In genomic region chr3:88234041-88234440, GRCm38 (mm10) we compare ENCODE assay signal across 13 mouse cellular contexts. TPM values are rescaled to one million over a fixed set of nuclear protein-coding genes. Genes with fewer than 3 reads are reported as not detected.
DNase-seq lines count a peak whose midpoint lies in the region; ATAC-seq and TF ChIP-seq lines count a peak whose summit lies in the region.
"Had no signal": no experiment of that assay in that cellular context is flagged by ENCODE, and none has a peak within 500 bp of the region (broad histone marks: within the 10 kb centered on the region; RNA-seq: fewer than 3 reads in every experiment).

No protein-coding gene starts in this region.

- no peak for DNase-seq in midbrain, embryonic 11.5 days (ENCODE audit: low spot score, missing footprints)
- DNase-seq in Patski (ENCODE audit: low read depth, low spot score) = peak; percentile 66
- no peak for DNase-seq in hindbrain, embryonic 11.5 days (ENCODE audit: low spot score)
- no peak for DNase-seq in heart, postnatal 25 days (ENCODE audit: low spot score)
- DNase-seq in lung, postnatal 25 days (ENCODE audit: low spot score) = no peak
- no peak for DNase-seq in kidney, postnatal 14 days
- DNase-seq: heart, adult 11 months; heart, postnatal 14 days; lung, embryonic 14.5 days had no signal

- H3K36me3 ChIP-seq in midbrain, embryonic 13.5 days = peaks cover 16% of the 10 kb centered on the region
- 0 out of 2 replicates have a peak, but pooled peaks cover 2% of the 10 kb centered on the region for H3K36me3 ChIP-seq in midbrain, embryonic 11.5 days (ENCODE audit: control insufficient read depth, insufficient read depth, low read length)
- H3K36me3 ChIP-seq in hindbrain, embryonic 11.5 days (ENCODE audit: control insufficient read depth, insufficient read depth, low read length) = no peaks in the 10 kb centered on the region
- peaks cover 14% of the 10 kb centered on the region for H3K36me3 ChIP-seq in neural tube, embryonic 13.5 days
- H3K36me3 ChIP-seq: embryonic facial prominence, embryonic 12.5 days had no signal

- no peak overlapping the region for H3K4me3 ChIP-seq in midbrain, embryonic 13.5 days (replicated peaks)
- no peak overlapping the region for H3K4me3 ChIP-seq in midbrain, embryonic 11.5 days (ENCODE audit: low read depth, low read length)
- H3K4me3 ChIP-seq in hindbrain, embryonic 11.5 days (ENCODE audit: low read depth, low read length) = no peak overlapping the region
- H3K4me3 ChIP-seq in neural tube, embryonic 13.5 days = no peak overlapping the region
- H3K4me3 ChIP-seq: embryonic facial prominence, embryonic 12.5 days had no signal

- intact Hi-C loops in heart, postnatal 25 days (cut with DNase I) = no loop called here

- no peak overlapping the region for H3K4me2 ChIP-seq in midbrain, embryonic 13.5 days (replicated peaks)
- no peak overlapping the region for H3K4me2 ChIP-seq in midbrain, embryonic 11.5 days
- H3K4me2 ChIP-seq in hindbrain, embryonic 11.5 days (replicated peaks; ENCODE audit: low read depth, low read length) = no peak overlapping the region
- no peak overlapping the region for H3K4me2 ChIP-seq in neural tube, embryonic 13.5 days
- H3K4me2 ChIP-seq: embryonic facial prominence, embryonic 12.5 days; lung, embryonic 14.5 days had no signal

- H3K27me3 ChIP-seq in midbrain, embryonic 13.5 days = peaks cover 49% of the 10 kb centered on the region
- H3K27me3 ChIP-seq in midbrain, embryonic 11.5 days (ENCODE audit: control insufficient read depth, insufficient read depth, low read length) = peaks cover 86% of the 10 kb centered on the region
- H3K27me3 ChIP-seq in Patski = peaks cover 8% of the 10 kb centered on the region
- H3K27me3 ChIP-seq in hindbrain, embryonic 11.5 days (ENCODE audit: control insufficient read depth, insufficient read depth, low read length) = peaks cover 2% of the 10 kb centered on the region; the same call in 1 of the 2 replicates
- no peaks in the 10 kb centered on the region for H3K27me3 ChIP-seq in neural tube, embryonic 13.5 days

- H3K9me3 ChIP-seq in midbrain, embryonic 13.5 days = no peaks in the 10 kb centered on the region
- no peaks in the 10 kb centered on the region for H3K9me3 ChIP-seq in midbrain, embryonic 11.5 days (ENCODE audit: control insufficient read depth, low read length)
- no peaks in the 10 kb centered on the region for H3K9me3 ChIP-seq in hindbrain, embryonic 11.5 days (ENCODE audit: control insufficient read depth, low read length)
- no peaks in the 10 kb centered on the region for H3K9me3 ChIP-seq in neural tube, embryonic 13.5 days
- H3K9me3 ChIP-seq: embryonic facial prominence, embryonic 12.5 days had no signal

- CTCF ChIA-PET in Patski (lab: Charles Lee) = interaction anchor here (1.4 to 13.3 kb wide), 2 partner anchors 10 to 43 kb away, joined by 5 to 189 read pairs; no protein-coding TSS in a partner anchor

- H3K27ac ChIP-seq in midbrain, embryonic 13.5 days = peak overlapping the region; percentile 96
- H3K27ac ChIP-seq in midbrain, embryonic 11.5 days (ENCODE audit: low read depth, low read length) = no peak overlapping the region
- H3K27ac ChIP-seq in hindbrain, embryonic 11.5 days (ENCODE audit: low read depth, low read length) = peak overlapping the region; percentile 24; the same call in 1 of the 2 replicates
- H3K27ac ChIP-seq in neural tube, embryonic 13.5 days (replicated peaks) = peak overlapping the region; percentile 98
- H3K27ac ChIP-seq: embryonic facial prominence, embryonic 12.5 days had no signal

- POLR2A ChIA-PET in Patski (lab: Charles Lee) = interaction anchor here (0.7 kb wide), 1 partner anchor 137 kb away, joined by 5 read pairs; no protein-coding TSS in a partner anchor

- TF ChIP-seq CTCF in Patski (IDR thresholded peaks at IDR 0.05) = no peak

- in situ Hi-C loops in Patski (cut with MboI; ENCODE audit: low pct_unique_long_range_greater_than_20kb) = no loop called here

- ATAC-seq in midbrain, embryonic 13.5 days = no peak
- no peak for ATAC-seq in midbrain, embryonic 11.5 days (ENCODE audit: low FRiP score)
- peak; percentile 60 for ATAC-seq in Patski
- ATAC-seq in hindbrain, embryonic 11.5 days (ENCODE audit: low FRiP score) = no peak
- no peak for ATAC-seq in neural tube, embryonic 13.5 days (ENCODE audit: low read depth)

- peaks cover 87% of the 10 kb centered on the region for H3K4me1 ChIP-seq in midbrain, embryonic 13.5 days (replicated peaks)
- H3K4me1 ChIP-seq in midbrain, embryonic 11.5 days (ENCODE audit: control insufficient read depth, insufficient read depth, low read length) = peaks cover 53% of the 10 kb centered on the region
- H3K4me1 ChIP-seq in hindbrain, embryonic 11.5 days (replicated peaks; ENCODE audit: control insufficient read depth, insufficient read depth, low read length) = peaks cover 49% of the 10 kb centered on the region
- H3K4me1 ChIP-seq in neural tube, embryonic 13.5 days (replicated peaks) = peaks cover 98% of the 10 kb centered on the region
- H3K4me1 ChIP-seq: embryonic facial prominence, embryonic 12.5 days had no signal

- WGBS in midbrain, embryonic 13.5 days = 45% methylated on average over 8 of the region's 8 CpGs
- WGBS in midbrain, embryonic 11.5 days = 47% methylated on average over 8 of the region's 8 CpGs
- 58% methylated on average over 8 of the region's 8 CpGs for WGBS in hindbrain, embryonic 11.5 days
- WGBS in neural tube, embryonic 13.5 days = 50% methylated on average over 8 of the region's 8 CpGs

- H3K9ac ChIP-seq in midbrain, embryonic 13.5 days (replicated peaks) = no peak overlapping the region
- no peak overlapping the region for H3K9ac ChIP-seq in midbrain, embryonic 11.5 days (ENCODE audit: low read length)
- H3K9ac ChIP-seq in hindbrain, embryonic 11.5 days (ENCODE audit: low read depth, low read length) = no peak overlapping the region
- peak overlapping the region; percentile 14; the same call in 1 of the 2 replicates for H3K9ac ChIP-seq in neural tube, embryonic 13.5 days
- H3K9ac ChIP-seq: embryonic facial prominence, embryonic 12.5 days; lung, embryonic 14.5 days had no signal

RNA-seq across cellular contexts. Expression of gene Rhbg, which starts 20.5 kb away (rescaled TPM):
- polyA plus RNA-seq in midbrain, embryonic 13.5 days (2015; fragmentation: Nextera tagmentation; extraction: Ambion mirVana) = 0.12 TPM in 1 of 2 replicates, not detected in the other
- polyA plus RNA-seq in midbrain, embryonic 11.5 days (2014; fragmentation: Nextera tagmentation; extraction: Ambion mirVana) = 0.15 TPM in 1 of 2 replicates, not detected in the other
- not detected for polyA plus RNA-seq in Patski (2021)
- polyA plus RNA-seq in hindbrain, embryonic 11.5 days (2014; fragmentation: Nextera tagmentation; extraction: Ambion mirVana) = 0.13 and 0.25 TPM in 2 replicates
- polyA plus RNA-seq in neural tube, embryonic 13.5 days (2015; fragmentation: Nextera tagmentation; extraction: Ambion mirVana) = 0.15 and 0.67 TPM in 2 replicates
- not detected for total RNA-seq in heart, postnatal 25 days (2021)
- total RNA-seq: heart, postnatal 14 days had no signal
- polyA plus RNA-seq: frontal cortex, adult 2 months; lung, embryonic 14.5 days had no signal

RNA-seq across cellular contexts. Expression of gene Gm38392, which starts 53.0 kb away (rescaled TPM):
- polyA plus RNA-seq in midbrain, embryonic 13.5 days (2015; fragmentation: Nextera tagmentation; extraction: Ambion mirVana) = 0.16 TPM in 1 of 2 replicates, not detected in the other
- 0.11 TPM in 1 of 2 replicates, not detected in the other for polyA plus RNA-seq in midbrain, embryonic 11.5 days (2014; fragmentation: Nextera tagmentation; extraction: Ambion mirVana)
- polyA plus RNA-seq in Patski (2021) = 0.19 TPM
- 0.20 and 0.49 TPM in 2 replicates for polyA plus RNA-seq in hindbrain, embryonic 11.5 days (2014; fragmentation: Nextera tagmentation; extraction: Ambion mirVana)
- polyA plus RNA-seq in neural tube, embryonic 13.5 days (2015; fragmentation: Nextera tagmentation; extraction: Ambion mirVana) = 0.23 and 0.33 TPM in 2 replicates
- total RNA-seq in heart, postnatal 25 days (2021) = under 1 TPM in 1 of 2 experiments, not detected in 1; 0.22 TPM
- polyA plus RNA-seq: embryonic facial prominence, embryonic 12.5 days; frontal cortex, adult 2 months; lung, embryonic 14.5 days had no signal
